Mouse (Mus musculus) R1 (cell line): ENCODE data around the gene Trpc4ap.

Experiments
- DNase-seq: peaks from one replicate; pipeline ENCODE4 v3.0.0-alpha.2; 2018; ENCODE audit warnings: low read depth, low spot score

Gene Trpc4ap

GRCm38 (mm10) chr2:155641540-155642472 lies 50.4 kb downstream of the Trpc4ap start:
- no peak for DNase-seq

GRCm38 (mm10) chr2:155640656-155641055 lies 51.5 kb downstream of the Trpc4ap start:
- DNase-seq, result no peak

- no peak for DNase-seq
Observed at GRCm38 (mm10) chr2:155637411-155637810, 54.8 kb downstream of the Trpc4ap start.

GRCm38 (mm10) chr2:155636881-155637280 lies 55.3 kb downstream of the Trpc4ap start:
- DNase-seq, result no peak

DNA sequence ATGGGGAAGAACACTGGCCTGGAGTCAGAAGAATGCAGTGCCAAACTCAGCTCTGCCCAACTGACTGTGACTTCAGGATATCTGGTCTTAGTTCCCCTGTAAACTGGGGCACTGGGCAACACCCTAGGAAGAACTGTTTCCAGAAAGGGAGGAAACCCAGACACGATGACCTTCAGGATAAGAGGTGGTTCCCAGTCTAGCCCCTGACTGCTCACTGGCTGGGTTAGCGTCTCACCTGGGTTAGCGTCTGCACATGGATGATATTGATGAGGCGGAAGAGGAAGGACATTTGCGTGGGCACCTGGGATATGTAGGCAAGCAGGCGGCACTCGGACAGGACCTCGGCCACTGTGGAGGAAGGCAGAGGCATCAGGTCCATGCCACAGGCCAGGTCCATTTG lies 56.2 kb downstream of the Trpc4ap start:
- DNase-seq, result no peak

DNA sequence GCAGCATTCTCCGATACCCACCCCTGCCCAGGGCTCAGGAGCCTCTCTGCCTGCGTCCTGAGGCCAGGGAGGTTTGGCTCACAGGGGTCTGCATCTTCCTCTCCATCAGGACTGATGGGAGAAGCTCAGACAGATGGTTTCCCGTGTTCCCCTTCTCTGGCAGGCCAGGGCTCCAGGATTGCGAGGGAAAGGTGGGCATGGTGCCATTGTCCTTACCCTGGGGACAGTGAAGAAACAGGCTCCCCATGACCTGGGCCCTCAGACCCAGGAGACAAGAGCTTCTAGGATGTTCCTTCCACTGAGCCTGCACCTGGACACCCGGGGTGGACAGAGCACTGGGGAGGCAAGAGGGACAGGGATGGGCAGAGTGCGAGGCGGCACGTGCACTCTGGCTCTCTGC lies 57.6 kb downstream of the Trpc4ap start:
- DNase-seq, result no peak

- DNase-seq, result no peak
Observed at GRCm38 (mm10) chr2:155633731-155634130, 58.5 kb downstream of the Trpc4ap start.

- no peak for DNase-seq
Observed at GRCm38 (mm10) chr2:155633121-155633520, 59.1 kb downstream of the Trpc4ap start.

DNA sequence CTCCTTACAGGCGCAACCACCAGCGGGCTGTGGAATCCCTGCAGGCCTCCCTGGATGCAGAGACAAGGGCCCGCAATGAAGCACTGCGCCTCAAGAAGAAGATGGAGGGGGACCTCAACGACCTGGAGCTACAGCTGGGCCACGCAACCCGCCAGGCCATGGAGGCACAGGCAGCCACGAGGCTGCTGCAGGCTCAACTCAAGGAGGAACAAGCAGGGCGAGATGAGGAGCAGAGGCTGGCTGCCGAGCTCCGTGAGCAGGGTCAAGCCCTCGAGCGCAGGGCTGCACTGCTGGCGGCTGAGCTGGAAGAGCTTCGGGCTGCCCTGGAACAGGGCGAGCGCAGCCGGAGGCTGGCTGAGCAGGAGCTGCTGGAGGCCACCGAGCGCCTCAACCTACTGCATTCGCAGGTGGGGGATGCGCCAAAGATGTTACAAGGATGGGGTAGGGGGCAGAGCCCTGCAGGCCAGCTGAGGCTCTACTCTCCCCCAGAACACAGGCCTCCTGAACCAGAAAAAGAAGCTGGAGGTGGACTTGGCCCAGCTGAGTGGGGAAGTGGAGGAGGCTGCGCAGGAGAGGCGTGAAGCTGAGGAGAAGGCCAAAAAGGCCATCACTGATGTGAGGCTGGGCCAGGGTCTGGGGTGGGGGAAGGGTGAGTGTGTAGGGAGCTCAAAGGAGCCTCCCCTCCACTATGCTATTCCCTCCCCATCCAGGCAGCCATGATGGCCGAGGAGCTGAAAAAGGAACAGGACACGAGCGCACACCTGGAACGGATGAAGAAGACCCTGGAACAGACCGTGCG lies 59.8 kb downstream of the Trpc4ap start:
- no peak for DNase-seq

DNA sequence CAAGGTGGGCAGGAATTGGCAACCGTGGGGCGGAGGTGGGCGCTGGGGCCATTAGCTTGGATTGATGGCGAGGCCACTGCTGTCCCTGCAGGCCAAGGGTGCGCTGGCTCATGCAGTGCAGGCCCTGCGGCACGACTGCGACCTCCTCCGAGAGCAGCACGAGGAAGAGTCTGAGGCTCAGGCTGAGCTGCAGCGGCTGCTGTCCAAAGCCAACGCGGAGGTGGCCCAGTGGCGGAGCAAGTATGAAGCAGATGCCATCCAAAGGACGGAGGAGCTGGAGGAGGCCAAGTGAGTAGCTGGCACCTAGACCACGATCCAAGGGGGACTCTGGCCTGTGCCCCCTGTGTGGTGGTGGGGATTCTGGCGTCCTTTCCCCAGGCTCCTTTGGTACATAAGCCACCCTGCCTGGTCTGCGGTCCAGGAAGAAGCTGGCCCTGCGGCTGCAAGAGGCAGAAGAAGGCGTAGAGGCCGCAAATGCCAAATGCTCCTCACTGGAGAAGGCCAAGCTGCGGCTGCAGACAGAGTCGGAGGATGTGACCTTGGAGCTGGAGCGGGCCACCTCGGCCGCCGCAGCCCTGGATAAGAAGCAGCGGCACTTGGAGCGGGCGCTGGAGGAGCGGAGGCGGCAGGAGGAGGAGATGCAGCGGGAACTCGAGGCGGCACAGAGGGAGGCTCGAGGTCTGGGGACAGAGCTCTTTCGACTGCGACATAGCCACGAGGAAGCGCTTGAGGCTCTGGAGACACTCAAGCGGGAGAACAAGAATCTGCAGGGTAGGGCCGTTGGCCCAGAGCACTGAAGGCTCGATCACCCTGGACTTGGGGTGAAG lies 61.4 kb downstream of the Trpc4ap start:
- DNase-seq, result peak; percentile 81

GRCm38 (mm10) chr2:155630153-155630552 lies 62.0 kb downstream of the Trpc4ap start:
- no peak for DNase-seq

DNA sequence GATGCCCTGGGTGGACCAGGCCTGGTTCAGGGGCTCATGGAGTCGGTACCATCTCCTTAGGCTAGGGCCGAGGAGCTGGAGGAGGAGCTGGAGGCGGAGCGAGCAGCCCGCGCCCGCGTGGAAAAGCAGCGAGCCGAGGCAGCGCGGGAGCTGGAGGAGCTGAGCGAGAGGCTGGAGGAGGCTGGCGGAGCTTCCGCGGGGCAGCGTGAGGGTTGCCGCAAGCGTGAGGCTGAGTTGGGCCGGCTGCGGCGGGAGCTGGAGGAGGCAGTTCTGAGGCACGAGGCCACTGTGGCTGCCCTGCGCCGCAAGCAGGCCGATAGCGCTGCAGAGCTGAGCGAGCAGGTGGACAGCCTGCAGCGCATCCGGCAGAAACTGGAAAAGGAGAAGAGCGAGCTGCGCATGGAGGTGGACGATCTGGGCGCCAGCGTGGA lies 62.9 kb downstream of the Trpc4ap start:
- DNase-seq, result peak; percentile 82

DNA sequence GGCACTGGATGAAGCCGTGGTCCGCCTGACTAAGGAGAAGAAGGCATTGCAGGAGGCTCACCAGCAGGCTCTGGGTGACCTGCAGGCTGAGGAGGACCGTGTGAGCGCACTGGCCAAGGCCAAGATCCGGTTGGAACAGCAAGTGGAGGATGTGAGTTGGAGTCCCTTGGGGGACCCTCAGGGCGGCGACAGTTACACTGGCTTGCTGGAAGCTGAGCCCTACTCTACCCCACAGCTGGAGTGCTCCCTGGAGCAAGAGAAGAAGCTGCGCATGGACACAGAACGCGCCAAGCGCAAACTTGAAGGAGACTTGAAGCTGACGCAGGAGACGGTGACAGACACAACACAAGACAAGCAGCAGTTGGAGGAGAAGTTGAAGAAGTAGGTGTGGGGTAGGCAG lies 63.7 kb downstream of the Trpc4ap start:
- DNase-seq, result peak; percentile 31

- no peak for DNase-seq
Observed at GRCm38 (mm10) chr2:155628112-155628511, 64.1 kb downstream of the Trpc4ap start.

GRCm38 (mm10) chr2:155627030-155627738 lies 65.0 kb downstream of the Trpc4ap start:
- peak; percentile 80 for DNase-seq

- DNase-seq, result no peak
Observed at GRCm38 (mm10) chr2:155626277-155626676, 65.9 kb downstream of the Trpc4ap start.

DNA sequence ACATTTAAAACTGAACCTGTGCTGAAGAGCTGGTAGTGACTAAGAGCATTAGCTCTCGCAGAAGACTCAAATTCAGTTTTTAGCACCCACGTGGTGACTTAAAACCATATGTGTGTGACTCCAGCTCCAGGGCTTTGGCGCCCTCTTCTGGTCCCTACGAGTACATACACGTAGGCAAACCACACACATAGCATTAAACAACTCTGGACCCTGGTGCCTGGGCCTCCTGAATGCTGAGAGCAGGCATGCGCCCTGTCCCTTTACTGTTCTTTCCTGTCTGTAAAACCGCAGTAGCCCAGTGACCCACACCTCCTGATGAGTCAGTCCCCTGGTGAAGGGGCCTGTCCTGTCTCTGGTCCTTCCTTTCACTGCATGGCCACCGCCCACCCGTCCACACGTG lies 67.5 kb downstream of the Trpc4ap start:
- peak; percentile 91 for DNase-seq

DNA sequence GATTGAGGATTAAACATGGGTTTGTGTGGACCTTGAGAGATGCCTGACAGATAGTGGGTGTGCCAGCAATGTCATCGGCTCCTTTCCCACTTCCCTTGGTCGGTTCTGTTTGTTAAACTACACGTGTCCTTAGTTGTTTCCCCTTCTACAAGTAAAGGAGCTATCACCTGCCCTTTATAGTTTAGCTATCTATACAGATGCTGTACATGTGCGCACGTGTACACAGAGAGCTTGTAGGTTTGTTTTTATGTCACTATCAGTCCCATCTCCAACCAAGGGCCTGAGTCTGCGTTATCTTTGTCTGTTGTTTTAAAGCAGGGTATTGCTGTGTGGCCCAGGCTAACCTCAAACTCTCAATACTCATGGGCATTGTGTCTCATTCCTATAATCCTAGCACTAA lies 68.2 kb downstream of the Trpc4ap start:
- DNase-seq, result no peak

- DNase-seq, result peak; percentile 57
Observed at GRCm38 (mm10) chr2:155622606-155623005, 69.6 kb downstream of the Trpc4ap start.

DNA sequence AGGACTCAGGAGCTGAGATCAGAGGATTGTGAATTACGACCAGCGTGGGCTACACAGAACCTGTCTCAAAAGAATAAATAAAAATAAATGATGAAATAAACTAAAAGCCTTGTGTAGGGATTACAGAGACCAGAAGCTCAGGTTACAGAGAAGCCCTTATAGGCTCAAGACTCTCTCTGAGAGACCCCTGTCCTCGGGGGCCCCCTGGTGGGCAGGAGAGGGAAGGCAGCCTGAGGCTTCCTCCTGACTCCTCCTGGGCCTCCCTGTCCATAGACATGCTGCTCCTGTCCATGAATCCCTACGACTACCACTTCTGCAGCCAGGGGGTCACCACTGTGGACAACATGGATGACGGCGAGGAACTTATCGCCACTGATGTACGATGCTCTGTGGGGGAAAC lies 72.4 kb downstream of the Trpc4ap start:
- peak; percentile 84 for DNase-seq

DNA sequence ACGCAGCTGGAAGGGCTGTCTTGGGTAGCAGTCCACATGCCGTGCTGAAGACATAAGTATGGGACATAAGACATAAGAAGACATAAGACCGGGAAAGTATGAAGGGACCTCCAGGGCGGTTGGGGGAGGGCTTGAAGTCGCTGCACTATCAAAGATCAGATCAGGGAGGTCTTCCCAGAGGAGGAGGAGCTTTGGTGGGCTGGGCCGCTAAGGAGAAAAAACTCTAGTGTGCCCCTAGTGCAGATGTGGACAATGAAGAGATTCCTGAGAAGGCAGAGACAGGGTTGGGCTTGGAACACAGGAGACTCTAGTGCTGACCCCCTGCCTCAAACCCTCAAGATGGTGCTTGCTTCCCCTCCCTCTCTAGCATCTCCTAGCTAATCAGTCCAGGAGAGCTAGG lies 75.2 kb downstream of the Trpc4ap start:
- peak; percentile 85 for DNase-seq
